Mouse (Mus musculus) layer of hippocampus, adult 8-10 months (tissue): ENCODE results near the gene Ccdc54. TPM values are rescaled to one million over a fixed set of nuclear protein-coding genes. Genes with fewer than 3 reads are reported as not detected.

Experiments used
- DNase-seq, 2 experiments: peaks; one replicate each; pipeline ENCODE4 v3.0.0; 2022; ENCODE audit warnings: low spot score in 2 of 2
- total RNA-seq, 4 experiments: library from RNA; stranded (reverse); gene quantifications; 2 replicates each; pipeline ENCODE4 v1.2.4; 2022

Gene Ccdc54
- total RNA-seq, 4 experiments from 2014 or later = not detected

GRCm38 (mm10) chr16:50542554-50543333 lies 48.2 kb downstream of the Ccdc54 start:
- no peak for DNase-seq

Other genes starting within 250 kb of the Ccdc54 start
- 10 to 100 TPM; 25.6 to 31.1 (median 27.8) TPM for gene Bbx, start 158.8 kb downstream of the Ccdc54 start, total RNA-seq